Mouse (Mus musculus) R1 (cell line): ENCODE measurements around the gene Pex3.

ENCODE experiments used
- DNase-seq: peaks from one replicate; pipeline ENCODE4 v3.0.0-alpha.2; 2018; ENCODE audit warnings: low read depth, low spot score

The Pex3 gene

GRCm38 (mm10) chr10:13552646-13553497 lies at the start of gene Pex3, which contains the start of gene Adat2:
Pex3 (minus strand) TSS chr10:13553142.
Adat2 (plus strand) TSS chr10:13552894.
- peak; percentile 94 for DNase-seq

DNA sequence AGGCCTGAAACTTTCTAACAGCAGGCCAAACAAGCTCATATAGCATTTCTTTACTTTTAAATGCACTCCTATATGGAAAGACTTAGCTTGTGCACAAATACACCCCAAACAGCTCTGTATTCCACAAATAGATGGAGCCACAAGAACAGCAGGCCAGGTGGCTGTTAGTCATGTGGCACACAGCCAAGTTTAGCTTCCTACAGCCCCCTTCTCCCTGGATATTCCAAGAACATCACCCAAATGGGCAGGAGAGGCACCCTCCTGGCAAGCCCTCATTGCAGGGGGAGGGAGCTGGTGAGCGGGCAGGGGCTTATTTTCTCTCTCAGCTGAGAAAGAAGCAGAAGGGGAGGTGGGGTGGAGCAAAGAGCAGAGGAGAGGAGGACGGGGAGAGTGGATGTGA lies 48.0 kb upstream of the Pex3 start:
- no peak for DNase-seq

- DNase-seq, result no peak
Measured at GRCm38 (mm10) chr10:13597491-13597890, 44.5 kb upstream of the Pex3 start.

DNA sequence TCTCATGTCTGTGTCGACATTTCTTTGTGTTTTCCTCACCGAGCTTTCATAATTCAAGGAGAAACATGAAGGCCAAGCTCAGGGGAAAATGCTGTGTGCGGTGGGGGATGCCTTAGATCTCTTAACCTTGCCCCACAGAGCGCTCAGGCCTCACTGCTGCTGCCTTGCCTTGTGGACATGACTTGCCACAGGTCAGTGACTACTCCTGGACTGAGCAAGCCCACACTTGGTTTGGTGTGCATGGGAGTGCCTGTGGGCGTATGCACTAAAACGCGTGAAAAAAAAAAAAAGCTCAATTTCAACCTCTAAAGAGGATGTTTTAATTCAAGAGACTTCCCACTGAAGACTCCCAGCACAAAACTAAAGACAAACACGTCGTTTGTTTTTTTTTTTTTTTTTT lies 43.9 kb upstream of the Pex3 start:
- DNase-seq, result no peak

DNA sequence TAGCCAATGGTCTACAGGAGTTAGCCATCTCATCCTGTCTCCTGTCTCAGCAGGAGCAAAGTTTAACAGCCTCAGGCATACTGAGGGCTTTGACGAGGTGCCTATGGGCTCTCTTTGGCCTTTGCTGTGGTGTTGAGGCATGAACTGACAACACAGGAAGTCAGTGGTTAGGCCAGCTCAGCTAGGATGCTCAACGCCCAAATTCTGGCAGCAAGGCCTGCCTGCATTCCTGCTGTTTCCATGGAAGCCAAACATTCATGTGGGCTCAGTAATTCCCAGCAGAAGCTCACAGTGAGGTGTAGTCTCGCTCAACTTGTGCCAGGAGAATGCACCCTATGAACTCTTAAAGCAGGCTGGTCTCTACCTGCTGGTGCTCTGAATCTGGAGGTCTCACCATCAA lies 43.1 kb upstream of the Pex3 start:
- DNase-seq, result peak; percentile 28

GRCm38 (mm10) chr10:13593529-13593928 lies 40.6 kb upstream of the Pex3 start:
- no peak for DNase-seq

DNA sequence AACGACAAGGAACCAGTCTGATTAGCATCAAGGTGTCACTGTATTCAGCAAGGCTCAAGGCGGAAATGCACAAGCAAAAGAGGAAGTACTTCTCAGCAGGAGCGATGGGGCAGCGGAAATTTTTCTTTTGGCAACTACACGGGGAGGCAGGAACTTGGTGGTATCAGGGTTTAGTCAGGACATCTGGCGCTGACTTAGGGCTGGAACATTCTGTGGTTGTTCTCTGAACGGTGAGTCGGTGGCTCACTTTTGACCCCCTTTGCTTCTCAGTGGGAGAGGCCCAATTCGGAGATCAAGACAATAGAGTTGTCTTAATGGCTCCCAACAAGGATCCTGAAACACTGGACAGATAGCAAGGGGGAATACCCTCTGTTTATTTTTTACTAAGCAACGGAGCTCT lies 39.3 kb upstream of the Pex3 start:
- DNase-seq, result peak; percentile 65

GRCm38 (mm10) chr10:13587914-13588313 lies 35.0 kb upstream of the Pex3 start:
- DNase-seq, result no peak

GRCm38 (mm10) chr10:13577123-13577522 lies 24.2 kb upstream of the Pex3 start:
- DNase-seq, result no peak

DNA sequence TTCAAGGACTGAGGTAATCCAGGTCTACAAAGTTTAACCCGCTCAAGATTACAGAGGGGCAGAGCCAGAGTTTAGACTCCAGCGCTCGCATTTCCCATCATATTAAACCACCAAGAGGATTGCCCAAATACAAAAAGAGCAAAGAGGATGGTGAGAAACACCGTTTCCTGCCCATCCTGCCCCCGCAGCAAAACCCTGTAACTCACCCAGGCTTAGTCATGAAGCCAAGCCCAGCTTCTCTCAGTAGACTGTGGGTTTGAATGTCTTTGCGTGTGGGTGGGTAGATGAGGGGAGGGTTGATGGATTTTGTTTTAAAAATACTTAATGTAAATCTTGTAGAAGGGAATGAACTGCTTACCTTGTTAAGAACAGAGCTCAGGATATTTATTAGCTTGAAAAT lies 19.5 kb upstream of the Pex3 start:
- no peak for DNase-seq

DNA sequence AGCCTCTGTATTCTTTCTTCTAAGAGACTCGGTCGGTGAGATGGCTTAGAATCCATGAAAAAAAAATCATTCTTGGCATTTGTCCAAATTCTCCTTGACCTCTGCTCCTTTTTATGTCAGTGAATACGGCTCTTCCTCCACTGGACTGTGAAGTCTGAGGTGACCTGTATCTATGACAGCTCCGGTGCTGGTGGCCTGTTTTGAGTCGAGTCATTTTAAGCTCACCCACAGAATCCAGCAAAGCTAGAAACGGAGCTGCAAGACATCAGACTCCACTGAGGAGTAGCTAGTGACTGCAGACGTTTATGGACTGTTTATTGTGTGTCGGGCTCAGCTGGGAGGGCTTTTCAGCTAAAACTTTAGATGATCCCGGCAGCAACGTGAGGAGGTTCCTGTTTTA lies 19.1 kb upstream of the Pex3 start:
- DNase-seq, result no peak

DNA sequence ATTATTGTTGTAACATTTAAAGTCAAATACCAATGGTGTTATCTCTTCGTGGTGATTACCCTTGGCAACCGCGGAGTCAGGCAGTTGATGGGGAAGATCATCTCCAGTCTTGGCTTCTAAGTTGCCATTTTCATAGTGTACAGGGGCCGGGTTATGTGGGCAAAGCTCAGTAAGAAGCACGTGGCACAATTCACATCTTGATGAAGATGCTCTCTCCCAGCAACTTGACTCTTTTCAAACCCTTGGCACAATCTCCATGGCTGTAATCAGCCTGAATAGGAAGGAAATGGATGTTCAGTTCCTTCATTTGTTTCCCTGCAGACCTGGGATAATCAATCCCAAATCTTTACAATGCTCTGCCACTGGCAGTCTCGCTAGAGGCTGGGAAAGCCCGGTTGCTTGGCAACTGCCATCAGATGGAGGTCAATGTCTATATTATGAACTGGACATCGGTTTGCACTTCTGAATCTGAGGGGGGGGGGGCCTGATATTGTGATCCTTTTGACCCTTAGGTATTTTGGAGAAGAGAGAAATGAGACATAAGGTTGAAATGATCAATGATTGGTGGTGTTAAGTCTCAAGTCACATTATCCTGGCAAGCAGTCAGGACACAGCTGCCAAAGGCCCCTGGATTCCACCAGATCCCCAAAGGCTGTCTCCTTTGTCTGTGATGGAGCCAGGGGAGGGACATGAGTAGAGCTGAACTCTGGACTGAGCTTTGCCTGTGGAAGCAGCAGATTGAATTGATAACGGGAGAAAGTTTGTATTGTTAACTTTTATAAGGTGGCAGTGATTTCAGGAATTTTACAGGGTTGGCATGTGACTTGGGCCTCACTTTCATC lies 18.0 kb upstream of the Pex3 start:
- DNase-seq, result no peak

DNA sequence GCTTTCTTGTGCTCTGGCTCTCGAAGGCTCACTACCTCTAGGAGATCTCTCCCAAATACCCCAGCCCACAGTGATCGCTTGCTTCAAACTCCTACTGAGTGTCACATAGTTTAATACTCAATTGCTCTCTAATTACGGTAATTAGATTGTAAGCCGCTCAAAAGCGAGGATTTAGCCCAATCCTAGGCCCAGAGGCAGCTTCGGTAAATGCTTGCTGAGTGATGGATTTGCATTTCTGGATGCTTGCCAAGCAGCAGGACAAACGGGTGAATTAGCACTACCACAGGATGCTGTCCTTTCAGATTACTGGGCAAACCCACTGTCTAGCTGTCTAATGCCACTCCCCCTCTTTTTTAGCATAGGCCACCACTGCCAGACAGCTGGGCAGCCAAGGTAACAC lies 16.9 kb upstream of the Pex3 start:
- no peak for DNase-seq

- no peak for DNase-seq
Measured at GRCm38 (mm10) chr10:13566393-13566792, 13.5 kb upstream of the Pex3 start.

GRCm38 (mm10) chr10:13565080-13565448 lies 12.1 kb upstream of the Pex3 start:
- no peak for DNase-seq

GRCm38 (mm10) chr10:13564364-13565079 lies 11.6 kb upstream of the Pex3 start:
- DNase-seq, result peak; percentile 73

DNA sequence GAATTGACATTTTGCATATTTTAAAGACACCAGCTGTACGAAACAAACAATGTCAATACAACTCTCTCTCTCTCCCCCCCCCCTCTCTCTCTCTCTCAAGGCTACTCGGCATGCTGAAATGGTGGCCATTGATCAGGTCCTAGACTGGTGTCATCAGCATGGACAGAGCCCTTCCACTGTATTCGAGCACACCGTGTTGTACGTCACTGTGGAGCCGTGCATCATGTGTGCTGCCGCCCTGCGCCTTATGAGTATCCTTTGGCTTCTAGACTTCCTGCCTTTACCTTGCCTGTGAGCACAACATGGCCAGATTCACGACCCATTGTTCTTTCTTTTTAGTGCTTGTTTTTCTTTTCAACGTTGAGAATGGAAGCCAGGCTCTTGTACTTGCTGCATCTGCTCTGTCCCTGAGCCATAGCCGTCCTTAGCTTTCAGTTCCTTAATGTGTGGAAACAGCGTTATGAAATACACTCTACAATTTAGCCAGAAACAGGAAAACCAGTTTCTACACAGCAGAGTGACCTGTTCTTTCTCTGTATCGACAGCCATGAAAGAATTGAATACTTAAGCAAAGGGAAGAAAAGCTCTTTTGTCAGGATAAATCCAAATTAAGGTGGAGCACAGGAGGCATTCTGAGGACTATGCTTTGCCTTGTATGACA lies 7.2 kb upstream of the Pex3 start:
- DNase-seq, result no peak

DNA sequence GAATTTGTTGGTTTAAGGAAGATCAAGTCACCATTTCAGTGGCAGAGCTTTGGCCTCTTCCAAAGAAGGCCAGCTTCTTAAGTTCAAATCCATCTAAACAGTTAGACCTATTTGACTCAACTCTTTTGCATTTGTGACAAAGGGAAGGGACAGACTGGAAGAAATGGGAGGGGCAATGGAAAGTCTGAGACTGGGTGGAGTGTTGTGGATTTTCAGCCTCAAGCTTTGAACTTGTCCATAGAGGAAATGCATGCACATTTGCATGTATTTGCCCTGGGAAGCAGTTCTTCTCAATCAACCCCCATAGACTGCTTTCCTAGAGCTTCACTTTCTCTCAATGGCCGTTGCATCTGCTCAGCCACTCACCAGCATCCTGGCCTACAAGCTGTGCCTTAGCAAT lies 1.4 kb upstream of the Pex3 start:
- peak; percentile 68 for DNase-seq

- no peak for DNase-seq
Measured at GRCm38 (mm10) chr10:13553498-13553985, 600 bp upstream of the Pex3 start.

DNA sequence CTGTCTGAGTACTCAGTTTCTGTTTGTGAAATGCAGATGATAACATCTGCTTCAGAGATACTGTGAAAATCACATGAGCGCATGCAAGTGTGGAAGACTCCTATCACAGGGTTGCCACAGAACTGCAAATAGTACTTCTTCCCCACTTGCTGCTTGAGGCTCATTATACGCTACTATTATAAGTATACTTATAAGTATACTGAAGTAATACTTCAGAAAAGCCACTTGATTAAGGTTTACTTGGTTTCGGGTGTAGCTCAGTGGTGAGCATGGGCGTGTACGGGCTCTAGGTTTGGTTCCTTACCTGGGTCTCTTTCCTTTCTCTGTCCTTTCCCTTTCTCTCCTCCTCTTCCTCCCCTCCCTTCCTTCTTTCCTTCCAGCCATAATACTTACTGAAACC lies 11.2 kb downstream of the Pex3 start:
- no peak for DNase-seq

DNA sequence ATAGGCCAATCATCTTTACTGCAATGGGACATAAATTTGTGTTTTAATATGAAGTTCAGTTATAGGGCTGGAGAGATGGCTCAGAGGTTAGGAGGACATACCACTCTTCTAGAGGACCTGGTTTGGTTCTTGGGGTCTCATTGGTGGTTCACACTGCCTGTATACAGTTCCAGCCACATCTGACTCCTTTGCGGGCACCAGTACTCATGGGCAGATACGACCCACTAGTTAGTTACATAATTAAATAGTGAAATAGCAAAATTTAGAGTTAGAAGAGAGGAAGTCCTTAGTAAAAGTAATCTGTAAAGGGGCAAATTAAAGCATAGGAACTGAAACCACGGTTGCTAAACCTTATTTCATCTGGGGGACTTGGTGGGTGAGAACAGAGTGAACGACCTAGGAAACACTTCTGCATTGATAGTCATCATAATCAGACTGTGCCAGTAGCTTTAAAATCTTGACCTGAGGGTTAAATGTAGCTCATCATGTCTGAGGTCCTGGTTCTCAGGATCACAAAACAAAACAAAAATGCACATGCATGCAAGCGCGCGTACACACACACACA lies 13.1 kb downstream of the Pex3 start:
- no peak for DNase-seq
